Mouse (Mus musculus): ENCODE measurements at regions not wholly inside any gene's neighbourhood (a gene's known extent, or its start where the extent isn't known, plus 50 kb on each side); places are given as distances from the start of the nearest gene placed in this dataset.

- DNase-seq (ENCODE audit: low read depth in 3 of 3, low spot score in 3 of 3) (no peak), ATAC-seq (ENCODE audit: insufficient read depth) (no peak)
- Histone ChIP-seq H3K4me2 (ENCODE audit: low read depth) (no peak overlapping the region), H3K36me3 (replicated peaks; ENCODE audit: control insufficient read depth, insufficient read depth, low read depth) (no peaks in the 10 kb centered on the region), H3K27ac (no peak overlapping the region), H3K4me1 (replicated peaks; ENCODE audit: control insufficient read depth in 2 of 2, insufficient read depth in 2 of 2, low read length in 1 of 2) (no peaks in the 10 kb centered on the region), H3K4me3 (ENCODE audit: insufficient read depth in 1 of 2, low read depth in 2 of 2, low read length in 2 of 2) (no peak overlapping the region), H3K27me3 (ENCODE audit: control insufficient read depth, insufficient read depth, low read length) (no peaks in the 10 kb centered on the region), H3K9me3 (ENCODE audit: control insufficient read depth, low read length) (no peaks in the 10 kb centered on the region), H3K9ac (replicated peaks) (no peak overlapping the region)
- TF ChIP-seq EP300 (IDR thresholded peaks at IDR 0.05; ENCODE audit: low read depth): no peak
- no peak for TF ChIP-seq CTCF (IDR thresholded peaks at IDR 0.05; ENCODE audit: low read depth)
- WGBS (ENCODE audit: insufficient replicate concordance): 72% methylated on average over 1 of the region's 1 CpGs
Observed at GRCm38 (mm10) chr3:56479529-56479928, 296.0 kb upstream of the Nbea start.

DNA sequence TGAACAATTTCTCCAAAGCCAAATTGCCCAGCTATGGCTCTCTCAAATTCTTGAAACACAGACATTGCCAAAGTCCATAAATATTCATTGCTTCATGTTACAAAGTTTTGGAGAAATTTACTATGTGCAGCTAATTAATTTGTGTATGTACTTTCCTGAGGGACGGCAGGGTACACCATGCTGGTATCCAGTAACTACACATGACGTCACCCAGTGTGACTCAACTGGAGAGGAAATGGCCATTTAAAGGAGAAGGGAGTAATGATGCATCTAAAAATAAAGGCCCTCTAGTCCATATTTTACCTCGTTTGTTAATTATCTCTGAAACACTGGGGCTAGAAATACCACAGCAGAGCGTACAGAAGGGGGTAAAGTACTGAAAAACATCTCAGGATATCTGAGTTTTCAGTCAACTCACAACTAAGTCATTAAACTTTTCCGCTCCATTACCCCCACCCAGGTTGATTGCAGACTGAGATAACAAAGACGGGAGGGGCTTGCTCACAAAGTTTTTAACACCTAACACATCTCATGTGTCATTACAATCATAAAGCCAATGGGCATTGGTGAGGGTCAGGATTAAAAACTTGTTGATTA, 295.1 kb upstream of the Nbea start:
- Histone ChIP-seq H3K36me3 (replicated peaks; ENCODE audit: control insufficient read depth, insufficient read depth, low read depth) (no peaks in the 10 kb centered on the region), H3K9ac (replicated peaks) (no peak overlapping the region), H3K27ac (no peak overlapping the region), H3K27me3 (ENCODE audit: control insufficient read depth, insufficient read depth, low read length) (no peaks in the 10 kb centered on the region), H3K4me1 (replicated peaks; ENCODE audit: control insufficient read depth in 2 of 2, insufficient read depth in 2 of 2, low read length in 1 of 2) (no peaks in the 10 kb centered on the region), H3K4me2 (ENCODE audit: low read depth) (no peak overlapping the region), H3K9me3 (ENCODE audit: control insufficient read depth, low read length) (no peaks in the 10 kb centered on the region), H3K4me3 (ENCODE audit: insufficient read depth in 1 of 2, low read depth in 2 of 2, low read length in 2 of 2) (no peak overlapping the region)
- ATAC-seq (ENCODE audit: insufficient read depth) (no peak), DNase-seq (ENCODE audit: low read depth in 3 of 3, low spot score in 3 of 3) (no peak)
- no peak for TF ChIP-seq EP300 (IDR thresholded peaks at IDR 0.05; ENCODE audit: low read depth)
- TF ChIP-seq CTCF (IDR thresholded peaks at IDR 0.05; ENCODE audit: low read depth): no peak
- WGBS (ENCODE audit: insufficient replicate concordance): 54% methylated on average over 6 of the region's 6 CpGs

- DNase-seq (ENCODE audit: low read depth in 3 of 3, low spot score in 3 of 3) (no peak), ATAC-seq (ENCODE audit: insufficient read depth) (no peak)
- H3K27ac ChIP-seq: no peak overlapping the region
- TF ChIP-seq EP300 (IDR thresholded peaks at IDR 0.05; ENCODE audit: low read depth) (no peak), CTCF (IDR thresholded peaks at IDR 0.05; ENCODE audit: low read depth) (no peak)
- H3K27me3 ChIP-seq (ENCODE audit: control insufficient read depth, insufficient read depth, low read length): no peaks in the 10 kb centered on the region
- H3K9me3 ChIP-seq (ENCODE audit: control insufficient read depth, low read length): no peaks in the 10 kb centered on the region
- H3K4me1 ChIP-seq (replicated peaks; ENCODE audit: control insufficient read depth in 2 of 2, insufficient read depth in 2 of 2, low read length in 1 of 2): no peaks in the 10 kb centered on the region
- H3K9ac ChIP-seq (replicated peaks): no peak overlapping the region
- 45% methylated on average over 3 of the region's 3 CpGs for WGBS (ENCODE audit: insufficient replicate concordance)
- no peak overlapping the region for H3K4me2 ChIP-seq (ENCODE audit: low read depth)
- H3K4me3 ChIP-seq (ENCODE audit: insufficient read depth in 1 of 2, low read depth in 2 of 2, low read length in 2 of 2): no peak overlapping the region
- no peaks in the 10 kb centered on the region for H3K36me3 ChIP-seq (replicated peaks; ENCODE audit: control insufficient read depth, insufficient read depth, low read depth)
Observed at GRCm38 (mm10) chr3:56475529-56476527, 292.3 kb upstream of the Nbea start.

GRCm38 (mm10) chr3:56472651-56473050, 289.1 kb upstream of the Nbea start:
- H3K27me3 ChIP-seq (ENCODE audit: control insufficient read depth, insufficient read depth, low read length): no peaks in the 10 kb centered on the region
- no peak overlapping the region for H3K4me2 ChIP-seq (ENCODE audit: low read depth)
- H3K4me3 ChIP-seq (ENCODE audit: insufficient read depth in 1 of 2, low read depth in 2 of 2, low read length in 2 of 2): no peak overlapping the region
- DNase-seq (ENCODE audit: low read depth in 3 of 3, low spot score in 3 of 3) (no peak), ATAC-seq (ENCODE audit: insufficient read depth) (no peak)
- H3K36me3 ChIP-seq (replicated peaks; ENCODE audit: control insufficient read depth, insufficient read depth, low read depth): no peaks in the 10 kb centered on the region
- H3K4me1 ChIP-seq (replicated peaks; ENCODE audit: control insufficient read depth in 2 of 2, insufficient read depth in 2 of 2, low read length in 1 of 2): no peaks in the 10 kb centered on the region
- no peaks in the 10 kb centered on the region for H3K9me3 ChIP-seq (ENCODE audit: control insufficient read depth, low read length)
- TF ChIP-seq CTCF (IDR thresholded peaks at IDR 0.05; ENCODE audit: low read depth) (no peak), EP300 (IDR thresholded peaks at IDR 0.05; ENCODE audit: low read depth) (no peak)
- no peak overlapping the region for H3K27ac ChIP-seq
- 58% methylated on average over 6 of the region's 6 CpGs for WGBS (ENCODE audit: insufficient replicate concordance)
- no peak overlapping the region for H3K9ac ChIP-seq (replicated peaks)

DNA sequence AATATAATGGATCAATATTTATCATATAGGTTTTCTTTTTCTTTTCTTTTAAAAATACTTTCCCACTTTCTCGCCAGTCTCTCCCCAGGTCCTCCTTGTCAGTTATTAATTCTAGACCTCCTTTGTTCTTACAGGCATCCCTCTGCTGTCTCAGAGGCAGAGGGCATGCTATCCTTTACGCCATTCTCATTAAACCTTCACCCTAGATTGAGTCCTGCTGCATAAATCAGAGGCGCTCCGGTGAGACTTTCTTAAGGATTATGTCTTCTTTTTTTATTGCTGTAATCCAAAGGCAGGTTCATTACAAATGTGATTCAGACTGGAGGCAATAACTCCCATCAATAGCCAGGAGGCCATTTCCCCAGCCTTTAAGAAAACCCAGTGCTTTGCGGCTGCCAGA, 288.3 kb upstream of the Nbea start:
- no peak for DNase-seq (ENCODE audit: low read depth in 3 of 3, low spot score in 3 of 3)
- no peak for ATAC-seq (ENCODE audit: insufficient read depth)
- H3K4me1 ChIP-seq (replicated peaks; ENCODE audit: control insufficient read depth in 2 of 2, insufficient read depth in 2 of 2, low read length in 1 of 2): no peaks in the 10 kb centered on the region
- H3K36me3 ChIP-seq (replicated peaks; ENCODE audit: control insufficient read depth, insufficient read depth, low read depth): no peaks in the 10 kb centered on the region
- no peaks in the 10 kb centered on the region for H3K9me3 ChIP-seq (ENCODE audit: control insufficient read depth, low read length)
- 65% methylated on average over 5 of the region's 5 CpGs for WGBS (ENCODE audit: insufficient replicate concordance)
- no peak overlapping the region for H3K9ac ChIP-seq (replicated peaks)
- no peak overlapping the region for H3K27ac ChIP-seq
- no peak for TF ChIP-seq EP300 (IDR thresholded peaks at IDR 0.05; ENCODE audit: low read depth)
- TF ChIP-seq CTCF (IDR thresholded peaks at IDR 0.05; ENCODE audit: low read depth): no peak
- no peaks in the 10 kb centered on the region for H3K27me3 ChIP-seq (ENCODE audit: control insufficient read depth, insufficient read depth, low read length)
- no peak overlapping the region for H3K4me2 ChIP-seq (ENCODE audit: low read depth)
- no peak overlapping the region for H3K4me3 ChIP-seq (ENCODE audit: insufficient read depth in 1 of 2, low read depth in 2 of 2, low read length in 2 of 2)

Measured in liver, embryonic 14.5 days (tissue).